Mouse (Mus musculus) adrenal gland, postnatal 25 days (tissue): ENCODE measurements around the gene Lbx1. TPM values are rescaled to one million over a fixed set of nuclear protein-coding genes. Genes with fewer than 3 reads are reported as not detected.

Experiments
- DNase-seq: peaks from one replicate; pipeline ENCODE4 v3.0.0; 2021; ENCODE audit warnings: mixed read lengths
- long read RNA-seq: library from polyadenylated mRNA; stranded (forward); transcript quantifications from one replicate; pipeline ENCODE4 v2.0.0, GENCODE M21; 2021
- total RNA-seq: library from RNA; stranded (reverse); gene quantifications from 2 replicates; pipeline ENCODE4 v1.2.3, GENCODE M21; 2021

Gene Lbx1
- not detected in 2 replicates for total RNA-seq
- long read RNA-seq, result 0 reads

- DNase-seq, result peak; percentile 13
Measured at GRCm38 (mm10) chr19:45235766-45236362, at the start of gene Lbx1. Lbx1 (minus strand) TSS chr19:45235812.

GRCm38 (mm10) chr19:45283302-45283701, 47.7 kb upstream of the Lbx1 start:
- DNase-seq, result peak; percentile 71

- no peak for DNase-seq
Measured at GRCm38 (mm10) chr19:45276196-45276595, 40.6 kb upstream of the Lbx1 start.

- no peak for DNase-seq
Measured at GRCm38 (mm10) chr19:45271986-45272385, 36.4 kb upstream of the Lbx1 start.

- DNase-seq, result no peak
Measured at GRCm38 (mm10) chr19:45262995-45263394, 27.4 kb upstream of the Lbx1 start.

- DNase-seq, result no peak
Measured at GRCm38 (mm10) chr19:45257414-45258326, 22.1 kb upstream of the Lbx1 start.

GRCm38 (mm10) chr19:45254806-45255205, 19.2 kb upstream of the Lbx1 start:
- no peak for DNase-seq

GRCm38 (mm10) chr19:45252436-45252835, 16.8 kb upstream of the Lbx1 start:
- DNase-seq, result no peak

GRCm38 (mm10) chr19:45248691-45249090, 13.1 kb upstream of the Lbx1 start:
- DNase-seq, result no peak

- peak; percentile 55 for DNase-seq
Measured at GRCm38 (mm10) chr19:45243918-45244700, 8.5 kb upstream of the Lbx1 start.

- no peak for DNase-seq
Measured at GRCm38 (mm10) chr19:45243264-45243602, 7.6 kb upstream of the Lbx1 start.

GRCm38 (mm10) chr19:45242348-45243263, 7.0 kb upstream of the Lbx1 start:
- no peak for DNase-seq

- DNase-seq, result no peak
Measured at GRCm38 (mm10) chr19:45242017-45242347, 6.4 kb upstream of the Lbx1 start.

GRCm38 (mm10) chr19:45240026-45240425, 4.4 kb upstream of the Lbx1 start:
- DNase-seq, result no peak

- DNase-seq, result no peak
Measured at GRCm38 (mm10) chr19:45239191-45239590, 3.6 kb upstream of the Lbx1 start.

- DNase-seq, result no peak
Measured at GRCm38 (mm10) chr19:45237665-45238209, 2.1 kb upstream of the Lbx1 start.

GRCm38 (mm10) chr19:45237099-45237498, 1.5 kb upstream of the Lbx1 start:
- DNase-seq, result no peak

GRCm38 (mm10) chr19:45236363-45236942, 841 bp upstream of the Lbx1 start:
- DNase-seq, result peak; percentile 23

GRCm38 (mm10) chr19:45235331-45235741, 276 bp downstream of the Lbx1 start:
- peak; percentile 29 for DNase-seq

GRCm38 (mm10) chr19:45234771-45235231, 811 bp downstream of the Lbx1 start:
- DNase-seq, result no peak

- no peak for DNase-seq
Measured at GRCm38 (mm10) chr19:45234191-45234770, 1.3 kb downstream of the Lbx1 start.
